In the genomic region with DNA sequence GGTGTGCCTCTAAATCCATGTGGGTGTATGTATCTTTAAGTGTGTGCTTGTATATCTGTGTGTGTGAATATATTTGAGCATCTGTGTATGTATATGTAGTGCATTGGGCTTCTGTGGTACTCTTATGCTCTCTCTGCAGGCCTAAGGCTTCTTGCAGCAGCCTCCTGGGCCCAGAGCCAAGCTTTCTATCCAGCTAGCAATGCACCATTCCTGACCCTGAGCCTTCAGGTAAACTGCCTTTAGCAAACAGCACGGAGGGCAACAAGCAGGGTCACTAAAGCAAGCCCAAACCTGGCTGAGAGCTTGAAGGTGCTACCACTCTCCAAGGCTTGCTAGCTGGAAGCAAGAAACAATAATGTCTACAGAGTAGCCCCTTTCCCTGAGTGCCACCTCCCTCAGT, we compare ENCODE assay signal across 19 mouse cellular contexts. TPM values are rescaled to one million over a fixed set of nuclear protein-coding genes. Genes with fewer than 3 reads are reported as not detected.
DNase-seq lines count a peak whose midpoint lies in the region; ATAC-seq and TF ChIP-seq lines count a peak whose summit lies in the region.
"Had no signal": no experiment of that assay in that cellular context is flagged by ENCODE, and none has a peak within 500 bp of the region (broad histone marks: within the 10 kb centered on the region; RNA-seq: fewer than 3 reads in every experiment).

No protein-coding gene starts in this region.

- no peaks in the 10 kb centered on the region for H3K27me3 ChIP-seq in hindbrain, postnatal 0 days (ENCODE audit: insufficient read depth, low read length)
- no peaks in the 10 kb centered on the region for H3K27me3 ChIP-seq in hindbrain, embryonic 12.5 days
- no peaks in the 10 kb centered on the region for H3K27me3 ChIP-seq in midbrain, embryonic 11.5 days (ENCODE audit: control insufficient read depth, insufficient read depth, low read length)
- no peaks in the 10 kb centered on the region for H3K27me3 ChIP-seq in midbrain, embryonic 16.5 days (ENCODE audit: control insufficient read depth, insufficient read depth, low read depth, low read length)
- H3K27me3 ChIP-seq in stomach, embryonic 14.5 days (ENCODE audit: control insufficient read depth, insufficient read depth, low read length): no peaks in the 10 kb centered on the region
- no peaks in the 10 kb centered on the region for H3K27me3 ChIP-seq in kidney, embryonic 14.5 days (ENCODE audit: control insufficient read depth, insufficient read depth, low read length)
- H3K27me3 ChIP-seq: forebrain, embryonic 15.5 days; midbrain, embryonic 15.5 days had no signal

- no peaks in the 10 kb centered on the region for H3K4me1 ChIP-seq in hindbrain, postnatal 0 days (ENCODE audit: insufficient read depth, low read length)
- peaks cover 26% of the 10 kb centered on the region for H3K4me1 ChIP-seq in hindbrain, embryonic 12.5 days
- H3K4me1 ChIP-seq in midbrain, embryonic 11.5 days (ENCODE audit: control insufficient read depth, insufficient read depth, low read length): peaks cover 3% of the 10 kb centered on the region
- H3K4me1 ChIP-seq in midbrain, embryonic 16.5 days (ENCODE audit: control insufficient read depth, insufficient read depth, low read length): peaks cover 6% of the 10 kb centered on the region; the same call in 1 of the 2 replicates
- H3K4me1 ChIP-seq in stomach, embryonic 14.5 days (ENCODE audit: control insufficient read depth, insufficient read depth, low read length): peaks cover 16% of the 10 kb centered on the region
- peaks cover 7% of the 10 kb centered on the region; the same call in 1 of the 2 replicates for H3K4me1 ChIP-seq in kidney, embryonic 14.5 days (ENCODE audit: control insufficient read depth, insufficient read depth, low read length)

- no peak overlapping the region for H3K4me3 ChIP-seq in hindbrain, postnatal 0 days (ENCODE audit: low read length)
- H3K4me3 ChIP-seq in hindbrain, embryonic 12.5 days: no peak overlapping the region
- H3K4me3 ChIP-seq in midbrain, embryonic 11.5 days (ENCODE audit: low read depth, low read length): no peak overlapping the region
- H3K4me3 ChIP-seq in midbrain, embryonic 16.5 days (ENCODE audit: low read depth, low read length): no peak overlapping the region
- no peak overlapping the region for H3K4me3 ChIP-seq in stomach, embryonic 14.5 days (ENCODE audit: low read depth, low read length)
- H3K4me3 ChIP-seq in kidney, embryonic 14.5 days (ENCODE audit: low read length): no peak overlapping the region
- H3K4me3 ChIP-seq: forebrain, embryonic 15.5 days; midbrain, embryonic 15.5 days had no signal

- peak; percentile 54 to 62 for DNase-seq in cerebellum, postnatal 10 days
- DNase-seq in cerebellum, adult 8-10 months: no peak
- DNase-seq in hindbrain, postnatal 0 days (ENCODE audit: low spot score): peak; percentile 18
- peak; percentile 8 for DNase-seq in midbrain, embryonic 11.5 days (ENCODE audit: low spot score, missing footprints)
- DNase-seq: adrenal gland, postnatal 14 days; cerebellum, adult 11-12 months; gastrocnemius, postnatal 36 days; heart, postnatal 36 days; kidney, adult 8-10 months; liver; right cerebral cortex, postnatal 4 days; thymus, postnatal 36 days had no signal

- no peak for TF ChIP-seq CTCF in hindbrain, postnatal 0 days (IDR thresholded peaks at IDR 0.05; ENCODE audit: low read depth)

- H3K36me3 ChIP-seq in hindbrain, postnatal 0 days (ENCODE audit: insufficient read depth, low read length): no peaks in the 10 kb centered on the region
- no peaks in the 10 kb centered on the region for H3K36me3 ChIP-seq in hindbrain, embryonic 12.5 days
- no peaks in the 10 kb centered on the region for H3K36me3 ChIP-seq in midbrain, embryonic 11.5 days (ENCODE audit: control insufficient read depth, insufficient read depth, low read length)
- H3K36me3 ChIP-seq in midbrain, embryonic 16.5 days (ENCODE audit: control insufficient read depth, insufficient read depth, low read length): no peaks in the 10 kb centered on the region
- no peaks in the 10 kb centered on the region for H3K36me3 ChIP-seq in stomach, embryonic 14.5 days (ENCODE audit: control insufficient read depth, insufficient read depth, low read length)
- H3K36me3 ChIP-seq in kidney, embryonic 14.5 days (ENCODE audit: control insufficient read depth, insufficient read depth, low read length): no peaks in the 10 kb centered on the region
- H3K36me3 ChIP-seq: forebrain, embryonic 15.5 days; G1E; midbrain, embryonic 15.5 days had no signal

- H3K9ac ChIP-seq in hindbrain, postnatal 0 days (replicated peaks; ENCODE audit: low read length): no peak overlapping the region
- H3K9ac ChIP-seq in hindbrain, embryonic 12.5 days: no peak overlapping the region; the same call in 1 of the 2 replicates
- H3K9ac ChIP-seq in midbrain, embryonic 11.5 days (ENCODE audit: low read length): no peak overlapping the region
- H3K9ac ChIP-seq in midbrain, embryonic 16.5 days (ENCODE audit: low read depth, low read length): no peak overlapping the region
- no peak overlapping the region for H3K9ac ChIP-seq in stomach, embryonic 14.5 days (replicated peaks; ENCODE audit: low read depth, low read length)
- H3K9ac ChIP-seq in kidney, embryonic 14.5 days (ENCODE audit: low read depth, low read length): no peak overlapping the region
- H3K9ac ChIP-seq: forebrain, embryonic 15.5 days; midbrain, embryonic 15.5 days had no signal

- H3K9me3 ChIP-seq in hindbrain, postnatal 0 days (ENCODE audit: low read length): no peaks in the 10 kb centered on the region
- no peaks in the 10 kb centered on the region for H3K9me3 ChIP-seq in hindbrain, embryonic 12.5 days (replicated peaks)
- no peaks in the 10 kb centered on the region for H3K9me3 ChIP-seq in midbrain, embryonic 11.5 days (ENCODE audit: control insufficient read depth, low read length)
- no peaks in the 10 kb centered on the region for H3K9me3 ChIP-seq in midbrain, embryonic 16.5 days (replicated peaks; ENCODE audit: control insufficient read depth, low read length, poor library complexity, severe bottlenecking)
- no peaks in the 10 kb centered on the region for H3K9me3 ChIP-seq in stomach, embryonic 14.5 days (ENCODE audit: control insufficient read depth, low read depth, low read length)
- H3K9me3 ChIP-seq in kidney, embryonic 14.5 days (ENCODE audit: control insufficient read depth, low read length): no peaks in the 10 kb centered on the region
- H3K9me3 ChIP-seq: forebrain, embryonic 15.5 days; midbrain, embryonic 15.5 days had no signal

- no peak for ATAC-seq in hindbrain, postnatal 0 days
- no peak for ATAC-seq in hindbrain, embryonic 12.5 days (ENCODE audit: low FRiP score)
- no peak for ATAC-seq in midbrain, embryonic 11.5 days (ENCODE audit: low FRiP score)
- ATAC-seq in midbrain, embryonic 16.5 days: no peak
- ATAC-seq in stomach, embryonic 14.5 days (ENCODE audit: insufficient number of reproducible peaks, insufficient read depth, low FRiP score, low read depth): no peak
- ATAC-seq in kidney, embryonic 14.5 days (ENCODE audit: low FRiP score, low TSS enrichment): no peak
- ATAC-seq: forebrain, embryonic 15.5 days; midbrain, embryonic 15.5 days had no signal

- H3K4me2 ChIP-seq in hindbrain, postnatal 0 days (ENCODE audit: low read depth, low read length): no peak overlapping the region
- H3K4me2 ChIP-seq in hindbrain, embryonic 12.5 days (replicated peaks): no peak overlapping the region
- H3K4me2 ChIP-seq in midbrain, embryonic 11.5 days: no peak overlapping the region
- no peak overlapping the region for H3K4me2 ChIP-seq in midbrain, embryonic 16.5 days (ENCODE audit: low read length)
- H3K4me2 ChIP-seq in stomach, embryonic 14.5 days (replicated peaks; ENCODE audit: low read depth, low read length): no peak overlapping the region
- H3K4me2 ChIP-seq in kidney, embryonic 14.5 days (replicated peaks; ENCODE audit: low read depth, low read length): no peak overlapping the region
- H3K4me2 ChIP-seq: forebrain, embryonic 15.5 days; midbrain, embryonic 15.5 days had no signal

- no peak overlapping the region for H3K27ac ChIP-seq in hindbrain, postnatal 0 days
- no peak overlapping the region for H3K27ac ChIP-seq in hindbrain, embryonic 12.5 days
- H3K27ac ChIP-seq in midbrain, embryonic 11.5 days (ENCODE audit: low read depth, low read length): no peak overlapping the region
- no peak overlapping the region for H3K27ac ChIP-seq in midbrain, embryonic 16.5 days (ENCODE audit: low read length)
- H3K27ac ChIP-seq in stomach, embryonic 14.5 days (ENCODE audit: low read length): peak overlapping the region; percentile 52; the same call in 1 of the 2 replicates
- H3K27ac ChIP-seq in kidney, embryonic 14.5 days (ENCODE audit: low read depth, low read length): no peak overlapping the region
- H3K27ac ChIP-seq: forebrain, embryonic 15.5 days; midbrain, embryonic 15.5 days had no signal

- 87% methylated on average over 1 of the region's 1 CpGs for WGBS in hindbrain, postnatal 0 days
- 60% methylated on average over 1 of the region's 1 CpGs for WGBS in hindbrain, embryonic 12.5 days
- 84% methylated on average over 1 of the region's 1 CpGs for WGBS in midbrain, embryonic 11.5 days
- 75% methylated on average over 1 of the region's 1 CpGs for WGBS in midbrain, embryonic 16.5 days
- 36% methylated on average over 1 of the region's 1 CpGs for WGBS in stomach, embryonic 14.5 days
- WGBS in kidney, embryonic 14.5 days: 50% methylated on average over 1 of the region's 1 CpGs

RNA-seq across cellular contexts. Expression of a gene that starts 31.8 kb away (rescaled TPM):
- 6.6 and 6.7 TPM in 2 replicates for total RNA-seq in hindbrain, postnatal 0 days (2014; rRNA removed)
- 4.0 and 4.8 TPM in 2 replicates for polyA plus RNA-seq in hindbrain, postnatal 0 days (2015; fragmentation: Nextera tagmentation; extraction: Ambion mirVana)
- 4.3 and 5.1 TPM in 2 replicates for polyA plus RNA-seq in hindbrain, embryonic 12.5 days (2016; fragmentation: Nextera tagmentation; extraction: Ambion mirVana)
- 2.6 and 3.3 TPM in 2 replicates for polyA plus RNA-seq in midbrain, embryonic 11.5 days (2014; fragmentation: Nextera tagmentation; extraction: Ambion mirVana)
- polyA plus RNA-seq in midbrain, embryonic 16.5 days (2015; fragmentation: Nextera tagmentation; extraction: Ambion mirVana): 4.4 and 5.1 TPM in 2 replicates
- polyA plus RNA-seq in stomach, embryonic 14.5 days (2014; fragmentation: Nextera tagmentation; extraction: Ambion mirVana): 16.1 and 17.0 TPM in 2 replicates
- polyA plus RNA-seq in kidney, embryonic 14.5 days (2014; fragmentation: Nextera tagmentation; extraction: Ambion mirVana): 5.3 and 7.3 TPM in 2 replicates
